In the genomic region with DNA sequence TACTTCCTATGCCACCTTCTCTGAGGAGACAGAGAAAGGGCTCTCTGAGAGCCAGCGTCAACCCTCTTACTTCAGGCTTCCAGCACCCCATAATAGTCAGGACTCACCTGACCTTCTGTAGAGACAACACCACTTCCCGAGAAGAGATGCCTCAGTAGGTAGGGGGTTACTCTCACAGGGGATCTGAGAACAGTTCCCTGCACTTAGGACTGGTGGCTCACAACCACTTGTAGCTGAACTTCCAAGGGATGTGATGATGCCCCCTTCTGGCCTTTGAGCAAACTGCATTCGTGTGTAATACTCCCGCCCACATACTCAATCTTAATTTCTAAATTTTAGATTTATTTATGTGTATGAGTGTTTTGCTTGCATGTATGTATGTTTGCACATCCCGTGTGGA, we compare ENCODE assay signal across 10 mouse cellular contexts. TPM values are rescaled to one million over a fixed set of nuclear protein-coding genes. Genes with fewer than 3 reads are reported as not detected.
DNase-seq lines count a peak whose midpoint lies in the region; ATAC-seq and TF ChIP-seq lines count a peak whose summit lies in the region.
"Had no signal": no experiment of that assay in that cellular context is flagged by ENCODE, and none has a peak within 500 bp of the region (broad histone marks: within the 10 kb centered on the region; RNA-seq: fewer than 3 reads in every experiment).

No protein-coding gene starts in this region.

- H3K9ac ChIP-seq in forebrain, postnatal 0 days = no peak overlapping the region
- no peak overlapping the region for H3K9ac ChIP-seq in forebrain, embryonic 12.5 days
- H3K9ac ChIP-seq in lung, postnatal 0 days (replicated peaks; ENCODE audit: low read depth) = no peak overlapping the region
- H3K9ac ChIP-seq: embryonic facial prominence, embryonic 12.5 days had no signal

- no peaks in the 10 kb centered on the region for H3K27me3 ChIP-seq in forebrain, postnatal 0 days (ENCODE audit: insufficient read depth, low read length)
- H3K27me3 ChIP-seq in forebrain, embryonic 12.5 days = peaks cover 8% of the 10 kb centered on the region; the same call in 1 of the 2 replicates
- H3K27me3 ChIP-seq in lung, postnatal 0 days (replicated peaks; ENCODE audit: insufficient read depth, low read length) = no peaks in the 10 kb centered on the region
- H3K27me3 ChIP-seq in thymus, adult 2 months (ENCODE audit: control insufficient read depth, insufficient read depth, low read length) = no peaks in the 10 kb centered on the region
- H3K27me3 ChIP-seq: embryonic facial prominence, embryonic 12.5 days had no signal

- H3K4me3 ChIP-seq in forebrain, postnatal 0 days (ENCODE audit: low read depth, low read length) = no peak overlapping the region
- no peak overlapping the region for H3K4me3 ChIP-seq in forebrain, embryonic 12.5 days (replicated peaks)
- no peak overlapping the region for H3K4me3 ChIP-seq in lung, postnatal 0 days (ENCODE audit: low read depth, low read length)
- no peak overlapping the region for H3K4me3 ChIP-seq in thymus, adult 2 months (ENCODE audit: control insufficient read depth, insufficient read depth, low read length)
- H3K4me3 ChIP-seq: embryonic facial prominence, embryonic 12.5 days had no signal

- no peaks in the 10 kb centered on the region for H3K36me3 ChIP-seq in forebrain, postnatal 0 days (ENCODE audit: insufficient read depth)
- H3K36me3 ChIP-seq in forebrain, embryonic 12.5 days (replicated peaks) = no peaks in the 10 kb centered on the region
- no peaks in the 10 kb centered on the region for H3K36me3 ChIP-seq in lung, postnatal 0 days (ENCODE audit: insufficient read depth, low read length)
- no peaks in the 10 kb centered on the region for H3K36me3 ChIP-seq in thymus, adult 2 months (ENCODE audit: control insufficient read depth, insufficient read depth, low read length)
- H3K36me3 ChIP-seq: embryonic facial prominence, embryonic 12.5 days had no signal

- intact Hi-C loops in left cerebral cortex, postnatal 36 days (cut with DNase I) = no loop called here

- TF ChIP-seq CTCF in forebrain, postnatal 0 days (IDR thresholded peaks at IDR 0.05; ENCODE audit: low read depth) = peak; percentile 50; the same call in 1 of the 2 replicates
- TF ChIP-seq CTCF in lung, postnatal 0 days (IDR thresholded peaks at IDR 0.05) = peak; percentile 69
- no peak for TF ChIP-seq CTCF in thymus, adult 2 months (IDR thresholded peaks at IDR 0.05; ENCODE audit: borderline replicate concordance, control insufficient read depth, extremely low read depth, insufficient read depth, low read length, poor library complexity)

- DNase-seq in forebrain, postnatal 0 days = no peak
- peak; percentile 55 for DNase-seq in lung, postnatal 0 days (ENCODE audit: low spot score)
- no peak for DNase-seq in lung, postnatal 36 days
- peak; percentile 39 for DNase-seq in brain, adult 2 months (ENCODE audit: low read depth, low spot score)
- no peak for DNase-seq in thymus, adult 2 months
- DNase-seq in left cerebral cortex, postnatal 36 days (ENCODE audit: low spot score in 2 of 2) = no peak

- H3K27ac ChIP-seq in forebrain, postnatal 0 days (ENCODE audit: low read depth, low read length) = no peak overlapping the region
- no peak overlapping the region for H3K27ac ChIP-seq in forebrain, embryonic 12.5 days
- peak overlapping the region; percentile 94 for H3K27ac ChIP-seq in lung, postnatal 0 days (ENCODE audit: low read length)
- H3K27ac ChIP-seq in thymus, adult 2 months (ENCODE audit: control insufficient read depth, insufficient read depth, low read length) = no peak overlapping the region
- H3K27ac ChIP-seq: embryonic facial prominence, embryonic 12.5 days had no signal

- ATAC-seq in forebrain, postnatal 0 days = no peak
- no peak for ATAC-seq in forebrain, embryonic 12.5 days (ENCODE audit: low FRiP score)
- ATAC-seq in lung, postnatal 0 days = no peak
- peak; percentile 27; the same call in 1 of the 2 replicates for ATAC-seq in megakaryocyte progenitor cell, adult 5-6 weeks (replicated peaks; ENCODE audit: poor library complexity)
- ATAC-seq: inflammation-experienced regulatory T-cells, adult 6 months had no signal

- H3K4me1 ChIP-seq in forebrain, postnatal 0 days (ENCODE audit: insufficient read depth) = peaks cover 10% of the 10 kb centered on the region
- peaks cover 30% of the 10 kb centered on the region for H3K4me1 ChIP-seq in forebrain, embryonic 12.5 days
- peaks cover 30% of the 10 kb centered on the region; the same call in 1 of the 2 replicates for H3K4me1 ChIP-seq in lung, postnatal 0 days (ENCODE audit: insufficient read depth, low read depth, low read length)
- H3K4me1 ChIP-seq in thymus, adult 2 months (replicated peaks; ENCODE audit: control insufficient read depth, insufficient read depth, low read length) = peaks cover 22% of the 10 kb centered on the region

- WGBS in forebrain, postnatal 0 days = 81% methylated on average over 5 of the region's 5 CpGs
- 77% methylated on average over 5 of the region's 5 CpGs for WGBS in forebrain, embryonic 12.5 days
- 76% methylated on average over 5 of the region's 5 CpGs for WGBS in lung, postnatal 0 days
- WGBS in thymus, adult 2 months = 92% methylated on average over 5 of the region's 5 CpGs

- no peak for TF ChIP-seq EP300 in lung, postnatal 0 days (IDR thresholded peaks at IDR 0.05)

- H3K9me3 ChIP-seq in forebrain, postnatal 0 days (ENCODE audit: low read length) = no peaks in the 10 kb centered on the region
- H3K9me3 ChIP-seq in forebrain, embryonic 12.5 days = no peaks in the 10 kb centered on the region
- no peaks in the 10 kb centered on the region for H3K9me3 ChIP-seq in lung, postnatal 0 days (ENCODE audit: low read length)
- H3K9me3 ChIP-seq: embryonic facial prominence, embryonic 12.5 days had no signal

- no peak for TF ChIP-seq POLR2A in thymus, adult 2 months (IDR thresholded peaks at IDR 0.05; ENCODE audit: control insufficient read depth, extremely low read depth, insufficient read depth, low read length, poor library complexity)

- H3K4me2 ChIP-seq in forebrain, postnatal 0 days (ENCODE audit: low read depth) = no peak overlapping the region
- no peak overlapping the region for H3K4me2 ChIP-seq in forebrain, embryonic 12.5 days
- no peak overlapping the region for H3K4me2 ChIP-seq in lung, postnatal 0 days (replicated peaks; ENCODE audit: low read depth, low read length)

RNA-seq across cellular contexts. Expression of a gene that starts 8.5 kb away (rescaled TPM):
- 1.7 and 3.2 TPM in 2 replicates for total RNA-seq in forebrain, postnatal 0 days (2014; rRNA removed)
- 10.0 and 13.3 TPM in 2 replicates for polyA plus RNA-seq in forebrain, postnatal 0 days (2015; fragmentation: Nextera tagmentation; extraction: Ambion mirVana)
- polyA plus RNA-seq in forebrain, embryonic 12.5 days (2016; fragmentation: Nextera tagmentation; extraction: Ambion mirVana) = 5.9 and 6.0 TPM in 2 replicates
- polyA plus RNA-seq in lung, postnatal 0 days (2015; fragmentation: Nextera tagmentation; extraction: Ambion mirVana) = 1.9 and 3.2 TPM in 2 replicates
- 0.54 and 1.7 TPM in 2 replicates for total RNA-seq in megakaryocyte progenitor cell, adult 5-6 weeks (2015)
- total RNA-seq in megakaryocyte progenitor cell, adult 5-6 weeks (2017) = 3.5 TPM in 1 of 2 replicates, not detected in the other
- 5.5 and 8.5 TPM in 2 replicates for polyA plus RNA-seq in thymus, adult 2 months (2012; rRNA removed)
- total RNA-seq in left cerebral cortex, postnatal 36 days (2021) = 1 to 10 TPM; 3.7 to 3.9 TPM
- polyA plus RNA-seq: inflammation-experienced regulatory T-cells, adult 6 months had no signal

RNA-seq across cellular contexts. Expression of a gene that starts 43.3 kb away (rescaled TPM):
- 36.5 and 47.7 TPM in 2 replicates for total RNA-seq in forebrain, postnatal 0 days (2014; rRNA removed)
- 15.1 and 15.5 TPM in 2 replicates for polyA plus RNA-seq in forebrain, postnatal 0 days (2015; fragmentation: Nextera tagmentation; extraction: Ambion mirVana)
- polyA plus RNA-seq in forebrain, embryonic 12.5 days (2016; fragmentation: Nextera tagmentation; extraction: Ambion mirVana) = 47.7 and 53.4 TPM in 2 replicates
- 7.8 and 8.4 TPM in 2 replicates for polyA plus RNA-seq in lung, postnatal 0 days (2015; fragmentation: Nextera tagmentation; extraction: Ambion mirVana)
- 3.2 and 3.4 TPM in 2 replicates for total RNA-seq in megakaryocyte progenitor cell, adult 5-6 weeks (2015)
- total RNA-seq in megakaryocyte progenitor cell, adult 5-6 weeks (2017) = 4.2 and 5.0 TPM in 2 replicates
- 53.0 and 59.0 TPM in 2 replicates for polyA plus RNA-seq in thymus, adult 2 months (2012; rRNA removed)
- total RNA-seq in left cerebral cortex, postnatal 36 days (2021) = 10 to 100 TPM; 12.5 to 16.9 TPM

RNA-seq across cellular contexts. Expression of a gene that starts 45.7 kb away (rescaled TPM):
- total RNA-seq in forebrain, postnatal 0 days (2014; rRNA removed) = 3.5 and 6.0 TPM in 2 replicates
- 2.4 and 3.3 TPM in 2 replicates for polyA plus RNA-seq in forebrain, postnatal 0 days (2015; fragmentation: Nextera tagmentation; extraction: Ambion mirVana)
- 2.1 and 2.3 TPM in 2 replicates for polyA plus RNA-seq in forebrain, embryonic 12.5 days (2016; fragmentation: Nextera tagmentation; extraction: Ambion mirVana)
- polyA plus RNA-seq in lung, postnatal 0 days (2015; fragmentation: Nextera tagmentation; extraction: Ambion mirVana) = 0.80 and 1.0 TPM in 2 replicates
- total RNA-seq in megakaryocyte progenitor cell, adult 5-6 weeks (2015) = 0.17 and 0.32 TPM in 2 replicates
- total RNA-seq in megakaryocyte progenitor cell, adult 5-6 weeks (2017) = 2.1 and 2.2 TPM in 2 replicates
- 1.9 and 2.4 TPM in 2 replicates for polyA plus RNA-seq in thymus, adult 2 months (2012; rRNA removed)
- 1 to 10 TPM; 1.7 to 2.1 TPM for total RNA-seq in left cerebral cortex, postnatal 36 days (2021)

RNA-seq across cellular contexts. Expression of a gene that starts 45.8 kb away (rescaled TPM):
- 64.2 and 70.1 TPM in 2 replicates for total RNA-seq in forebrain, postnatal 0 days (2014; rRNA removed)
- 36.3 and 48.4 TPM in 2 replicates for polyA plus RNA-seq in forebrain, postnatal 0 days (2015; fragmentation: Nextera tagmentation; extraction: Ambion mirVana)
- 17.7 and 20.4 TPM in 2 replicates for polyA plus RNA-seq in forebrain, embryonic 12.5 days (2016; fragmentation: Nextera tagmentation; extraction: Ambion mirVana)
- 15.6 and 16.3 TPM in 2 replicates for polyA plus RNA-seq in lung, postnatal 0 days (2015; fragmentation: Nextera tagmentation; extraction: Ambion mirVana)
- total RNA-seq in megakaryocyte progenitor cell, adult 5-6 weeks (2015) = 7.3 and 8.0 TPM in 2 replicates
- 5.7 and 8.0 TPM in 2 replicates for total RNA-seq in megakaryocyte progenitor cell, adult 5-6 weeks (2017)
- polyA plus RNA-seq in thymus, adult 2 months (2012; rRNA removed) = 49.8 and 54.6 TPM in 2 replicates
- total RNA-seq in left cerebral cortex, postnatal 36 days (2021) = 10 to 100 TPM; 51.1 to 53.6 TPM

RNA-seq across cellular contexts. Expression of a gene that starts 56.0 kb away (rescaled TPM):
- total RNA-seq in forebrain, postnatal 0 days (2014; rRNA removed) = 130 and 146 TPM in 2 replicates
- polyA plus RNA-seq in forebrain, postnatal 0 days (2015; fragmentation: Nextera tagmentation; extraction: Ambion mirVana) = 255 and 310 TPM in 2 replicates
- 267 and 271 TPM in 2 replicates for polyA plus RNA-seq in forebrain, embryonic 12.5 days (2016; fragmentation: Nextera tagmentation; extraction: Ambion mirVana)
- 302 and 339 TPM in 2 replicates for polyA plus RNA-seq in lung, postnatal 0 days (2015; fragmentation: Nextera tagmentation; extraction: Ambion mirVana)
- 121 and 132 TPM in 2 replicates for total RNA-seq in megakaryocyte progenitor cell, adult 5-6 weeks (2015)
- total RNA-seq in megakaryocyte progenitor cell, adult 5-6 weeks (2017) = 63.4 and 107 TPM in 2 replicates
- 159 and 193 TPM in 2 replicates for polyA plus RNA-seq in thymus, adult 2 months (2012; rRNA removed)
- total RNA-seq in left cerebral cortex, postnatal 36 days (2021) = 100 to 1,000 TPM; 113 to 146 TPM

Comparison
In these comparisons a context has a peak if more than half of its experiments do, and no peak if none do; other contexts are left out.
1. DNase-seq: peak in lung, postnatal 0 days (single experiment) and brain, adult 2 months (single experiment); none in forebrain, postnatal 0 days (single experiment), lung, postnatal 36 days (single experiment), thymus, adult 2 months (single experiment) and left cerebral cortex, postnatal 36 days (0 of 2).